Mouse (Mus musculus) kidney, adult 18-20 months (tissue): ENCODE data around the gene Clec3a.

Experiments used
- DNase-seq: peaks from one replicate; pipeline ENCODE4 v3.0.0; 2021

Gene Clec3a

DNA sequence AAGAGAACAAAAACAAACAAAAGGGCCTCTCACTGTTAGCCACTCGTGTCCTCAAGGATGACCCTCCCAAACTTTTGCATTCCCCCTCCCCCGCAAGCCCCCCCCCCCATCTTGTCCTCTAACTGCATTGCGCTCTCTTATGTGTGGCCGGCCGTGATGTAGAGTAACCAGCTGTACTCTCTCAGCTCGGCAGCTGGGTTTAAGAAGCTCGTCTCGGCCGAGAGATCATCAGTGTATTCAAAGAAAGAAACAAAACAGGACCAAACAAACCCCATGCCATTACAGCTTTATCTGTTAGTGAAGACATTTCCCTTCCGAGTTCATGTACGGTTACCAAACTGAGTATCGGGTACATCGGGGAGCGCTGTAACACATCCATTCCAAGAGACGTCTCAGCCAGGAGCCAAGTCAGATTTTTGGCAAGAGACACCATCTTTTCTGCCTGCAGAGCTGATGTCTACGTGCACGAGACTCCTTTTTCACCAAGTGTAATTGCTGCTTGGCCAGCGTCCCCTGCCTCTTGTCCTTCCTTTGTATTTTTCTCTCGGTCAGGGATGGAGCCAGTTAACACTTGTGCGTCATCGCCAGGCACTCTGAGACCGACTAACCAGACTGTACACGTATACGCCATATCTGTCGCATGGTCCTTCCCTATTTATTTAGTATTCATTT, 40.4 kb downstream of the Clec3a start:
- no peak for DNase-seq

DNA sequence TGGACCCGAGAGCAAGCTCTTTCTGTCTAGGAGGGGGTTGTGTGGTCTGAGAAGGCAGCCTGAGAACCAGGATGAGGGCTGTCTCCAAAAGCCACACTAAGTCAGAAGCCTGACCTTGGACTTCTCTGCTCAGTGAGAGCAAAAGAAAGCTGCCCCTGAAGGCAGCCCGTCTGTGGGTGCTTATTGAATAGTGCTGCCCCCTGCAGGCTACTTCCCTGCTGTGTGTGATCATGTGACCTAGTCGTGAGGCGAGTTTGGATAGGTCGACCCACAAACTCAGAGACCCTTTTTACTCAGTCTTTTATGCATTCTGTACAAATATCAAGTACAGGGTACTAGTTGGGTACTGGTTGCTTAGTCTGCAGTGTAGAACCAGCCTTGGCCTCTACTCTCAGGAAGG, 42.7 kb downstream of the Clec3a start:
- no peak for DNase-seq

DNA sequence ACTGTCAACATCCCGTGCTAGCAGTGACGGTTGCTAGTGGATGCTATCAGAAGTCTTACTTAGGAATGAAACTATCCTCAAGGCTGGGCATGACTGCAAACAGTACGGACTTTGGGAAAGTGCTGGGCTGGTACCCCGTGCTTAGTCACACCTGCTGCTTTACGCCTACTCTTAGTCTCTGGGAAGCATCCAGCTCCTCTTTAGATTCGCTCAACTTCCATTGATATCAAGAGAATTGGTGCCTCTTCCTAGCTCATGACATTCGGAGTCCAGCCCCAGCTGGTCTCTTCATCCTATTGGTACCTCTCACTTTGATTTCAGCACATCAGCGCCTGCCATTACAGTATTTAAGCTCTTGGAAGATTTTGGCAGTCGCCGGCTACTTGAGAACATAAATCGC, 44.7 kb downstream of the Clec3a start:
- DNase-seq = no peak

DNA sequence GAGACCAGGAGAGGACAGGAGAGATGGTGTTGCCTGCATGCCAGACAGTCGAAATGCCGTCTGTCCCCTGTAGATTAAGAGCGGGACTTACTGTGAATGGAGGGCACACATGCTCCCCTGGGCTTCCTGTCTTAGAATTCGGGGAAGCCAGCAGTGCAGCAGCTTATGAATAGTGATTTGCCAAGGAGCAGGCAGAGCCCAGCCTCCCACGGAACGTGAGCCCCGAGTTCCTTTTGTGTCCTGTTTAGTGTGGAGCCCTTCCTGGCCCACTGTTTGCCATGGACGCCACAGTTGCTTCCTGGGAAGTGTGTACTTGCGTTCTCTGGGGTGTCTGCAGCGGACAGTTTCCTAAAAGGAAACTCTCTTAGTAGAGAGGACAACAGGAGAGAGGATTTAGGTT, 45.4 kb downstream of the Clec3a start:
- no peak for DNase-seq

DNA sequence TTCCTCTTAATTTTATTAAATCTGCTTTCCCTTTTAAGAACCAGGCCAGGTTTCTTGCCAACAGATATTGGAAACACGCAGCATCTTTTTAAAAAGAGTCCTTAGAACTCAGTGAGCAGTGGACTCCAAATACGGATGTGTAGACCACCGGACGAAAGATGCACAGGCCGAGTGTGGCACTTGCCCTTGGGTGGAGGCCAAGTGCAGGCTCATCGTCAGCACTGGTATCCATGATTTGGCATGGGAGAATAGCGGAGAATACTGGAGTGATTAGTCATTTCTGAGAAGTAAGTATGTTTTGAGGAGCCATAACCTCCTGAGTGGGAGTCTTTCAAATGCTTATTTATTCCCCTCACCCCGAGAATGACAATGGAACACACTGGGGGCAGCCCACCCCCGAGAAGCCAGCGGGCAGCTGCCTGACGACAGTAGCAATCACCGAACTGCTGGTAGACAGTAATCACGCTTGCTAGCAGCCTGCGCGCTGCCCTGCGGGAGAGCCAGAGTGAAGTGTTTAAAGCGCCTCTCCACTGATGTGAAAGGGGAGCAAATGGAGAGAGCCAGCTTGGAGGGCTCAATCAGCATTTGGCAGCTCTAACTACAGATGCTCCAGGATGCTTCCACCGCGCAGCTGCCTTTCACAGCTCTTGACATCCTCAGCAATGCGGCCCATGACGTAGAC, 50.8 kb downstream of the Clec3a start:
- DNase-seq = no peak

DNA sequence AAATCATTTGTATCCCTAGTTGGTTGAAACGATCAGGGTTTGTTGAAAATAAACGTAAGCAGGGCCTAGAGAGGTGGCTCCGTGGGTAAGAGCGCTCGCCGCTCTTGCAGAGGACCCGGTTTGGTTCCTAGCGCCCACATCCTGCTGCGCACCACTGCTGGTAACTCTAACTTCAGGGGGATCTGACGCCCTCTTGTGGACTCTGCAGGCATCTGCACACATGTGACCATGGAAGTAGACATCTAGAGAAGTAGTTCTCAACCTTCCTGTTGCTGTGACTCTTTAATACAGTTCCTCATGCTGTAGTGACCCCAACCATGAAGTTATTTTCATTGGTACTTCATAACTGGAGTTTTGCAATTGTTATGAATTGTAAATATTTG, 51.3 kb downstream of the Clec3a start:
- no peak for DNase-seq

DNA sequence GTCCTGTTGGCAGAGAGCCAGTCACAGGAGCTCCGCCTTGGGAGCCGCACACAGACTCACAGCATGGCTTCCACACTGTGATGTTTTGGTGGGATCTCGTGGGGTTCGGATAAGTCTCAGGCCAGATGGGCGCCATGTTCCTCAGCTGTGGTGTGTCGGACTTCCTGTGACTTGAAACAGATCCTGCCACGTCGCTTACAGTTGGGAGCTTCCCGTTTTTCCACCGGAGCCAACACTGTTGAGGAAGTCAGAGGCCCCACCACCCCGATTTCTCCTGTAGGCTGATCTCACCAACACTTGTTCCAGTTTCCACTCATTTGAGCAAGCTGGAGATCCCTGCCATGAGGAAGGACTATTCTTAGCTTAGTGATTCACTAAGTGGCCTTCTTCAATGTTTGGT, 55.7 kb downstream of the Clec3a start:
- DNase-seq = no peak
